Mouse (Mus musculus) heart, postnatal 4 days (tissue): ENCODE data around the gene Foxp1. TPM values are rescaled to one million over a fixed set of nuclear protein-coding genes. Genes with fewer than 3 reads are reported as not detected.
A peak's percentile ranks its signal among the peaks of the same experiment; 100 is the strongest.

Experiments used
- DNase-seq: peaks from one replicate; pipeline ENCODE4 v3.0.0; 2021
- total RNA-seq, 2 experiments: library from RNA; stranded (reverse); gene quantifications; 2 replicates each; pipeline ENCODE4 v1.2.3; 2021

Gene Foxp1
- total RNA-seq, 2 experiments from 2014 or later: 66.1 to 67.0 TPM

DNA sequence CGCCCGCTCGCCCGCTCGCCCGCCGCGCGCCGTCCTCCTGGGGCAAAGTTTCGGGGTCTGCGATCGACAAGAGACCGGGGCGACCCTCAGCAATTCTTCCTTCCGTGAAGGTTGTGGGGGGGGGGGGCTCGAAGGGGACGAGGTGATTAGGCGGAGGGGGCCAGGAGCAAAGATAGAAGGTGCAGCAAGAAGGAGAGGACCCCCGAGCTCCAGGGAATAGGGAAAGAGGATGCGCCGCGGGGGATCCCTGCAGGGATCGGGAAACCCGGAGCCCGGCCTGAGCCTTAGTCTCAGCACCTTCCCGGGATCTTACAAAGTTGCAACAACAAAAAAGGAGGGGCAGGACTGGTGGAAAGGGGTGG, 1.9 kb downstream of the Foxp1 start:
- no peak for DNase-seq

DNA sequence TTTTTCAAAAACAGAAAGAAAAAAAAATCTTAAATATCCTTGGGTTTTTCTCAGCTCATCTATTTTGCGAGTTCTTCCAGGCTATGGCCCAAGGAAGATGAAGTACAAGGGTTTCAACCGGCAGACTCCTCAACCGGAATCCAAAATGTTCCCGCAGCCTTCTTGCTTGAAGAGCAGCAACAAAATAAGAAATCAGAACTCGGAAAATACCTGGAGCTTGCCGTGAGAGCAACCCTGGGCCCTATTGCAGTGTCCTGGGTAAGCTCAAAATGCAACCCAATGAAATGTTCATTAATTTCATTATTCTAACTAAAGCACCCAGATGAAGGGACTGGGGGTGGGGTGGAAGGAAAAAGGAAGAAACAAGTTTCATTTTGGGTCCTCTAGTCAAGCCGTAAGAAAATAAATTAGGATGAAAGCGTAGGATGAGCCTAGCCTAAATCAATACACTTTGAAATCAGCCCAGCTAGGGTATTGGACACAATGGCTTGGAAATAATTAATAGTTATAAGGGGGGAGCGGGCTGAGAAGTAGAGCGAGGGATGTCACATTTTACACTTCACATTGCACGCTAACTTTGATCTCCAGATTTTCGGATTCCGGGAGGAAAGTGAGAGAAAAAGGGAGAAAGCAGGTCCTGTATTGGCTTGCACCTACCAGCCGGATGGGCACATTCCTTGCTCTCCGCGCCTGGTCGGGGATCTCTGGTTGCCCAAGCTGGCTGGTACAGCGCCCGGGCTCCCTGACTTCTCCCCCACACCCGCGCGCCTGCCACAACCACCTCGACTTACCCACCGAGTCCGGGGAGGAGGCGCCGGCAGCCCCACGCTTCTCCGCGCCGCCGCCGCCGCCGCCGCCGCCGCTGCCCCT, 2.5 kb downstream of the Foxp1 start:
- peak; percentile 44 for DNase-seq

DNA sequence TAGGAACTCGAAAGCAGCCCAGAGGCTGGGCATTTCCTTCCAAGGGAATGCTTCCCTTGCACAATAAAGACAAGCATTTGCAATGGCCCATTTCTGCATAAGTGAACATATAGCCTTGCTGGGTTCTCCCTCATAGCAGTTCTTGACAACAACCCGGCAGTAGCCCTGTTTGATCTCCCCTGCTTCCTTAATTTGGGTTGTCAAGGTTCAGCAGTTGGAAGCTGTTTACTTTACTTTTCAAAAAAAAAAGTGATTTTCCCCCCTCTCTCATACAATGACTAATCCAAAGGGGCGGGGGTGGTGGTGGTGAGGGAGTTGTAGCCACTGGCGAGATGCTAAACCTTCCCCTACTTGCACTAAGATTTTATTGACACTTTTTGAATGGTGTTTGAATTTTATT, 3.5 kb downstream of the Foxp1 start:
- DNase-seq: no peak

DNA sequence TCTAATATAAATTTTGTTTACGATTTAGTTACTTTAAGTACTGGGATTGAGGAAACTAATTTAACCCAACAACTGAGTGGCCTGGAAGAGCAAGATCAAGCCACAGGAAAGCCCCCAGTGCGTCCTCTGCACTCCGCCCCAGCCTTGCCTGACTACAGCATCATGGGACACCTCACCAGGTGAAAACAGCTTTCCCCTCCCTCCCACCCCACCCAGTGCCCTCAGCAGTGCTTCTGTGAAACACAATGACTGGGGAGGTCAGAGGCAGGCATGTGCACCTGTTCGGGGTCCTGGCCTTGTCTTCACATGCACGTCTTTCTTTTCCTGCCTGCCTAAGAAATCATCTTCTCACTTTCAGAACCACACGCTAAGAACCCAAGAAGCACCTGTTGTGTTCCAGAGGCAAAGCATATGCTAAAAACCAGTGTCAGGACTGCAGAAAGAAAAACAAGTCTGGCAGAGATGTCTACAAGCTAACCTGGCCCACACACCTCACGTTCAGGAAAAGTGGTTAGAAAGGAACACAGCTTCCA, 6.8 kb downstream of the Foxp1 start:
- DNase-seq: no peak

DNA sequence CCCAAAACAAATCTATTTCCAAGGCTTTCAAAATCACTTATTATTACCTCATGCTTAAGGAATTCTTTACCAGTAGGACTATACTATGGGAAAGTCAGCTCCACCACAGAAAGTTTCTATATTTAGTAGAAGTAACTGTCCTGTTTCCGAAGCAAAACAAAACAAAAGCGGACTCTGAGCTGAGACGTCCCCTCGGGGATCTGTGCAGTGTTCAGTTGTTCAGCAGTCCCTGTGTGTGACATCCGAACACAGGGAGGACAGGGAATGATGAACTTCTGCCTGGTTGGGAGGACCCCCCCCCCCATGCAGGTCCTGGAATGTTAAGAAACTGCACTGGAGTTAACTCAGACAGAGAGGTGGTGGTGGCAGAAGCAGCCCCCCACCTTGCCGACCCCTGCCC, 10.7 kb downstream of the Foxp1 start:
- DNase-seq: no peak

DNA sequence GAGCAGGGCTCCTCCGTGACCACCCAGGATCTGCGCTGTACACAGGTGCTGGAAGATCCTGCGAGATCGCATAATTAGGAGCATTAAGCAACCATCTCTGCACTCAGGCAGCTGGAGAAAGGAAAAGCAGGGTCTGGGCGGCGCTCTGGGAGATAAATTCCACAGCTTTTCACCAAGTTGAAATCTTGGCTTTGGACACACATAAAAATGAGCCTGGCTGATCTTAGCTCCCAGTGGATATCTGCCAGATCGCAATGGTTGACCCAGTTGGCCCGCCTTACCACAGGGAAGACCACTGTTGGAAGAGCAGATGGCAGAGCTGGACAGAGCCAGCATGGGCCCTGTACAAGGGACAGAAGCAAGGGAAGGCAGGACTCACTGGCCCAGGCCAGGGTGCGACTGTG, 13.3 kb downstream of the Foxp1 start:
- DNase-seq: peak; percentile 35

DNA sequence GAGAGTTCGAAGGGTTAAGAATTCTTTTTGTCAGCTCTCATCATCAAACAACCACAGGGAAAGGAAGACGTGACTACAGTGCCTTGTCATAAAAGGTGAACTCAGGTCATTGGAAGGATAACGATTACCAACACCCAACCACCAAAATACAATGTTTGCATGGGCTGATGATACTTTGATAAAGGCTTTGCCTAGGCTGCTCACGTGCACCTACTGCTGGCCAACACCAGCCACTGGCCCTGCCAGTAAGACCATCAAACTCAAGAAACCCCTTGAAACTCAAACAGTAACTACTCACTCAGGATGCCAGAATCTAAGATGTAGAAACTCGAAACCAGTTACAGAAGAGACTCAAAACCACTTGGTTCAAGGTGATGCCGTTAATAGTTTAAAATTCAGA, 15.7 kb downstream of the Foxp1 start:
- DNase-seq: no peak

DNA sequence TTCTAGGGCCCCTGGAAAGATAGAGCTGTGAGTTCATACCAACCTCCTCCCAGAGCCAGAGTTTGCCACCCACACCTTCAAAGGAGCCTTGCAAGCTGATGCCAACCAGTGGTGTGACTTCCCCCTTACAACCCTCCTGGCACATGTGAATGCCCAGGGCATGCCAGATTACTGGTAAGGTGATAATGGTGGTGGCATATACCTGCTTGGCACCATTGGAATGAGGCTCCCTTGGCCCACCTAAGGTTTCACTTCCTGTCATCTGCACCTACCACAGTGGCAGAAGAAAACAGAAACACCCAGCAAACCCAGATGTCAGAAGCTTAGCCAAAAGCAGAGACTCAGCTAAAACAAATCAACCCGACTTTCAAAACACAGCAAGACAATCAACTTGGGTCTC, 18.8 kb downstream of the Foxp1 start:
- DNase-seq: no peak

DNA sequence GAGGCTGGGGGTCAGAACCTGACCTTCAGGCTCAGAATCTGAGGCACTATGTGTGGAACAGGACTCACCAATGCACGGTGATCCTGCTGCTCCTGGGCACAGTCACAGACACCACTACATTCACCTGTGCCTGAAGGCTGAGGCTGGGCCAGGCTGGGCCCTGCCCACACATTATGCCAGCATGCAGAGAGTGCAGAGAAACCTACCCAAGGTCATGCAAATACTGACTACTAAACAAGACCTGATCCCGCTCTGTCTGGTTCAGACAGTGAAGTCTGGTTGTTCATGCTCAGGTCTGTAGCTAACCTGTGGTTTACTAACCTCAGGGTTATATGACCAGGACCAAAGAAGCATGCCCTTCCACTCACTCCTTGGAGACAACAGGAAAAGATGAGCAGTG, 19.8 kb downstream of the Foxp1 start:
- DNase-seq: no peak

DNA sequence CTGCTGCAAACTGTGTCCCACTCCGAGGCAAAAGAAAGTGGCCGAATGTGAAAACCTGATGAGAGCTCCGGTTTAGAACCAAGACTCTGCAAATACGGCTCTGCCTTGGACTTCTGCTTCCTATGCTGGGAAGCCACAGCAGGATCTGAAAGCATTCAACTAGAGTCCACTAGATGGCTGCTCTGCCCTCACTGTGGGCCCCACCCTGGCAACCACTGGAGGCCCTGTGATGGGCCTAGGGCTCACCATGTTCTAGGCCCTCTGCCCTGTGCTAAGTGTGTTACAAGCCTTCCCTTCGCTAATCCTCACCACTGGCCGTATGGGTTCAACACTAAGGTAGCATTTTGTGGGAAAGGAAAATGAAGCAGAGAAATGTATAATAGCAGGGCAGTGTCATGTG, 20.2 kb downstream of the Foxp1 start:
- no peak for DNase-seq

DNA sequence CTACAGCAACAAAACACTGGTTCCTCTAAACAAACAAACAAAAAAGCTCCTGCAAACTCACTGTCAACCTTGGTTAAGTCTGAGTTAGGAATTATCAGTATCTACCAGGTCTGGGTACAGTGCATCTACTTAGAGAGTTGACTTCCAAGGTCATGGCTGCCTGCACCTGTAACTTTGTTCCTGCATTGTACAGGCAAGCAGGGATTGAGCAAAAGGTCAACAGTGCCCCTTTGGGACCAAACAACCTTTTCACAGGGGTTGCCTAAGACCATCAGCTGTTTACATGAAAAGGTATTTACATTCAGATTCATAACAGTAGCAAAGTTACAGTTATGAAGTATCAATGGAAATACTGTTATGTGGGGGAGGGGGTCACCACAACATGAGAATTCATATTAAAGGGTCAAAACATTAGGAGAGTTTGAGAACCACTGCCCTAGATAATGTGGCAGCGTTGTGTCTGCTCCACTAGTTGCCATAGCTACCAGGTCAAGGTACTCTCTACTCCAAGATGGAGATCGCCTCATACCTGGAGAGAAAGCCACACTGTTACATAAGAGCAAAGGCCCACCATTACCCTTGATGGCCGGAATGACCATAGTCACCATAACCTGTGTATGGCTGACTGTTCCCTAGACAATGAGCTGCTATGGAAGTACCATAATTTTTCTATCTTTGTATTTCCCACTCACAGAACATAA, 21.8 kb downstream of the Foxp1 start:
- no peak for DNase-seq

DNA sequence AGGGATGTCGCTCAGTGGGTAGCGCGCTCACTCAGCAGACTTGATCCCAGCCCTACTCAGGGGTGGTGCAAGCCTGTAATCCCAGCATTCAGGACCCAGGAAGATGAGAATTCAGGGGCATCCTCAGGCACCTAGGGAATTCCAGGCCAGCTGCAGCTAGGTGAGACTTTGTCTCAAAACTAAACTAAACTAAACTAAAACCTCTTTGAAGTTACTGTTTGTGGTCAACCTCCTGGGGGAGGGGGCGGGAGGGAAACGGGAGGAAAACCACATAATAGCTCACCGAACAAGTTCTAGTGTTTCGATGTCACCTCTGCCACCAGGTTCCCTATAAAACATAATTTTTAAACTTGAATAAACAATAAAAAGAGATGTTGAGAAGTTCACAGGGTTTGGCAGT, 24.4 kb downstream of the Foxp1 start:
- no peak for DNase-seq

DNA sequence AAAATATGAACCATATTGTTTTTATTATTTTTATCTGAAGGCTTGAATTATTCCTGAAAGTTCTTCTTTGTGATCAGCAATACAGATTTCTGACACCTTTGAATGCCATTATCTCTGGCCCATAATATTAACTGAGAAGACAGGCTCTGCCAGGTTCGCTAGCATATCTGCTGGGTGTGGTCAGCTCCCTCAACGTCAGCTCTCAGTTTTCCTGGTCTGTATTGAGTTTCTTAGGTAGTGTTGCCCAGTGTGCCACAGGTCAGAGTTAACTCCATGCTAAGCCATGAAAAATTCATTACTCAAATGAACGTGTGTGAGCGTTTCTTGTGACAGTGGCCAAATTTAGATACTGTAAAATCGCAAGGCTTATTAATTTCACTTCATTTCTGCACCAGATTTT, 26.4 kb downstream of the Foxp1 start:
- DNase-seq: no peak

DNA sequence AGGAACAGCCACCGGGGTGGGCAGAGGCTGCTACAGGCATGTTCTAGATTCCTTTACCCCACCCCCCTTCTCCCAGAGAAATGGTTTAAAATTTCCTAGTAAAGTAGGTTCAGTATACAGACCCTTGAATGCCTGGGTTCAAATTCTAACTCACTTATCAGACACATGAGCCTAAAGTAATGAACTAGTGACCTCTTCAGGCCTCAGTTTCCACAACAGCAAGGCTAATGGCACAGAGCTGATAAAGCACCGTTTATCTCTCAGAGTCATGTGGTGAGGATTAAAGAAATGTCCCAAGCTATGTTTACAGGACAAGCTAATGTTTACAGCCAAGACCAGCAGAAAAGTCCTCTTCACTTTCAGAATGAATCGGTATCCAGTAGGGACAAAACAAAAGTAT, 29.6 kb downstream of the Foxp1 start:
- DNase-seq: no peak

DNA sequence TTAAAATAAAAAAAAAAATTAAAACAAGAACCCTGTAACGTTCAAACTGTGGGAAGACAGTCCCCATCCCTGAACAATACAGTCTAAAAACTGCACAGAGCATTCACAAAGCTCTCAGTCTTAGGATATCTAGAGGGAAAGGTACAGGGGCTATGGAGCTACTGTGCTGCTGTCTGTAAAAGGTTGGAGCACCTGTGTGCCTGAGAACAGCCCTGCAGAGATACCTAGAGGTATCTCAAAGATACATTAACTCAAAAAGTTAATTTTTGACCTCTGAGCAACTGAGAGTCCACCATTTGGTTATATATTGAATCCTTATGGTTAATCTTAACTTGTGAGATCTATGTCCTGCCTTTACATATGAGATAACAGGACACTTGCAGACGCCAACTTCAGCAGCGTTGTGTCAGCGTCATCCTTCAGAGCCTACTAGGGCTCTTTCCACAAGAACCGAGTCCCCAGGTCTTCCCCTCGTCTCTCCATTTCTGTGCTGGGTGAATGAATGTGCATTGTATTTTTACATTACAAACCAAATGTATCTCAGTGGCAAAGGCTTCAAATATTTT, 30.5 kb downstream of the Foxp1 start:
- no peak for DNase-seq

DNA sequence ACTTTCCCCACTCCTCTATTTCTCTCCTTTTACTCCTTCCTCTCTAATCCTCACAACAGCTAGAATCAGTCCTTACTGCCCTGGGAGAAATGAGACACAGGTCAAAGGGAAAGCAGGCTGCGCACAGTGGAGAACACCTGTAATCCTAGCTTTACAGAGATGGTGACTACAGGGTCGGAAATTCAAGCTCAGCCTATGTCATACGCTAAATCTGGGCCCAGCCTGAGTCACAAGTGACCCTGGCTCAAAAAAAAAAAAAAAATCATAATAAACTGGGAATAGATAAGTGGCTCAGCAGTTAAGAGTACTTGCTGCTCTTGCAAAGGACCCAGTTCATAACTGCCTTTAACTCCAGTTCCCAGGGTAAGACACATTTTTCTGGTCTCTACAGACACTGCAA, 31.4 kb downstream of the Foxp1 start:
- DNase-seq: no peak

DNA sequence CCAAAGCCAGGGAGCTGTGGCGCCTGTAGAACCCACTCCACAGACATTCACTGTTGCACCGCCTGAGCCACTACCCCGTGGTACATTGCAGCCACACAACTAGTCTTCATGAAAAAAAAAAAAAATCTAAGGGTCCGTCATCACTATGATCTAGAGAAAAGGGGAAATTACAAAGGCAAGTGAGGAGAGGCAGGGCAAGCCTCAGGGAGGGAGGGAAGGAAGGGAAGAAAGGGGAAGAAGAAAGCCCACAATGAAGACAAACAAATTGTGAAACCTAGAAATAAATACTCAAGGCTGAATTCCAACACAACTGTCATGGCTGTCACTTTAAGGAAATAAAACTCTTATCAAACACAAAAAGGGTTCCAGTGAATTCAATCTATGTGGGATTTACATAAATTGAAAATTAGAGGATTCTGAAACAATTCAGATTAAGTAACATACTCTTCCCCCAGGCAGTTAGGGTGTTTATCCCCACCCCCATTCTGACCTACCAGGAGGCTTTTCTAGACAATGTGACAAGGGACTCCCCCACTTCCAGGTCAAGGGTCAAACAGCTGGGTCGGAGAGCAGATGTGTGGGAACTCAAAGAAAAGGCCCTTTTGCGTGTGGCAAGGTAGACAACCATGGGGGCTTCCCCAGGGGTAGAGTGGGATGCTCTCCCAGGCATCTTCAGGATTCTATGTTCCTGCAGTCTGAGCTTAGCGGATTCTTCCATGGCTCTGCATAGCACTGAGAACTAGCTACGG, 32.4 kb downstream of the Foxp1 start:
- no peak for DNase-seq

DNA sequence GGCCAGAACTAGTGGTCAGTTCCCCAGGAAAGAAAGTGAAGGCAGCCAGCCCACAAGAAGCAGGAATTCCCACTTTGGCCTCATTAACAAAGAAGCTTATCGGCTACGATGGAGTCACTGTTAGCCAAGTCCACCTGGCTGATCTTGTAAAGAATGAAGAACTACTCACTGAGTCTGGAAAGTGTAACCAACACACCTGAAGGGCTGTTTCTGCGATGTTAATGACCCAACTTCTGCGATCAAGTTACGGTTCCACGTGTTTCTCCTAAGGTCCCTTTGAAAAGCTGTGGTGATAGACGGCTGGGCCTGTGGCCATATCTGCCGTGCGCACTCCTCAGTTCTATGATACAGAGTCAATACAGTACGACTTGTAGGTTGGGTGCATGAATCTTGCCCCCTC, 33.1 kb downstream of the Foxp1 start:
- DNase-seq: no peak

DNA sequence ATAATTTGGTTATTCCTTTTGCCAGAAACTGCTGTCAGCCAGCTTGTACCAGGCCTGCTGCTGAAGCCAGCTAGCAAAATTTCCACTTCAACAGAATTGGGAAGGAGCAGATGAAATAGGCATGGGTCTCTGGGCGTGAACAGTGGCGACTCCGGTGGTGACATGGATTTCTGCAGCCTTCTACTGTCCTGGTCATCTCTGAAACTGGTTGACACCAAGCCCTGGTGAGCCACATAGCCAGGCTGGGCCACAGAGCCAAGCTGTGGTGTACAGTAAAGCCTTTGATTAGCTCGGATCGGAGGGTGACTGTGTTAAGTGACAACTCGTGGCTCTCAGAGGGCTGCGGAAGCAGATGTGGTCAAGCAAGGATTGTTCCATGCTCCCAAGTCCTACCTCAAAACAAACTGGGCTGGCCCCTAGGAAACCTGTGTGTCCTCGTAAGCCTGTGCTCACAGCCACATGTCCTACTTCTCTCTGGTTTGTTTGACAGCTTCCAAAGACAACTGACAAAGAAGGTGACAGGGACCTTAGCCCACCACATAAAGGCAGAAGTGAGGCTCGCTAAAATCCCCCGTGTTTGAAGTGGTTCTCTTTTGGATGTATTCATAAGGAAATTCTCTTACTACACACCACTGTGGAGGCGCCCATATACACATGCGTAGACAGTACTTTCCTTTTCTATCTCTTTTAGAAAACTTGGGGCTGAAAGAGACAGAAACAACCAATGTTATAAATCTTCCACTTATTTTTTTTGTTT, 36.5 kb downstream of the Foxp1 start:
- DNase-seq: peak; percentile 45

DNA sequence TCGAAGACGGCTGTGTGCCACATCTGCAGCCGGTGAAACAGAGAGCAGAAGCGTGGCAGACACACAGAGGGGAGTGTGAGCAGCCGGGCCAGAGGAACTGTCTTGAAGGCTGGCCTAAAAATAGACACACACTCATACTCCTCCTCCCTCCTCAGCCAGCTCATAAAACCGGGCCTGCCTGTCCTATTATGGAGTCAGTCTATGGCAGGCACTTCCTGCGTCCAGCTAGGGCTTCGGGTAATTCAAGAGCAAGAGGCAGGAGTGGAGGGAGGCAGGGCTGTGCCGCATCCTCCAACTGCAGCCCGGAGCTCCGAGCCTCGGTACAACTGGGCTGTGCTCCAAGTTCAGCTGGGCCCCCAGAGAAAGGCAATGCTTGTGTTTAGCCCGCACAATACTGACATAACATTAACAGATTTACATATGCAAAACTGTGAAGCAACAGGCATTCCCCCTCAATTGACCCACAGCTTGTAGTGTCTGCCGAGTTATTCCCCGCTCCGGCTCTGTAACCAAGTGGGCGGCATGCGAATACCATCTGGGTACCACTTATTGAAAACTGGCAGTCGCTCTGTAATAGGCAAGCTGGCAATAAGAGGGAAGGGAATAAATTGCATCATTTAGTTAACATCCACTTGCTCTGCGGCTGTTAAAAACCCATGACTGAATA, 37.2 kb downstream of the Foxp1 start:
- peak; percentile 77 for DNase-seq

DNA sequence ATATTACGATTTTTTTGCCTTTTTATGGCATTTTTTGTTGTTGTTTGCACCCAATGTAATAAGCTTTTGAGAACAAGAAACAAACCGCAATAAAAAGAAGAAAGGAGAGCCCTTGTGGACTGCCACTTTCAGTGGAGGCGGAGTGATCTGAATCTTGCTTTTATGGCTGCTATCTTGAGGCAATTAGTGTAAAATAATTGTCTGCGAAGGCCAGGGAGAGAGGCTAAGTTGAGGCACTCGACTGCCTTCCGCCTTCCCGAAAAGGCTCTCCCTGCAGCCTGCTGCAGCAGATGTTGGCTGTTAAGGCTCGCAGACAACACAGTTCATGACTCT, 37.7 kb downstream of the Foxp1 start:
- no peak for DNase-seq
